Mouse (Mus musculus) G1E (cell line): Measurements from ENCODE around the gene Zfp592. TPM values are rescaled to one million over a fixed set of nuclear protein-coding genes. Genes with fewer than 3 reads are reported as not detected.

Source experiments
- ATAC-seq: 2 replicates; pipeline ENCODE4 v1.8.0; 2016; ENCODE audit warnings: mild to moderate bottlenecking; ENCODE audit not compliant: insufficient number of reproducible peaks, poor library complexity, low FRiP score, severe bottlenecking; ENCODE audit errors: extremely low read depth
- DNase-seq: peaks from one replicate; pipeline ENCODE4 v3.0.0; 2012; ENCODE audit warnings: low spot score
- H3K27me3 ChIP-seq: 2 replicates; pipeline ENCODE4 v1.6.1; 2012; ENCODE audit warnings: mild to moderate bottlenecking, low read length, inconsistent platforms; ENCODE audit not compliant: insufficient read depth
- H3K36me3 ChIP-seq: replicated peaks from 2 replicates; pipeline ENCODE3; 2012; ENCODE audit warnings: mild to moderate bottlenecking, inconsistent platforms
- H3K4me1 ChIP-seq: 2 replicates; pipeline ENCODE4 v1.6.1; 2012; ENCODE audit warnings: low read depth, low read length, inconsistent platforms, mixed read lengths; ENCODE audit not compliant: insufficient read depth
- H3K4me3 ChIP-seq: 2 replicates; pipeline ENCODE4 v1.5.1; 2012; ENCODE audit warnings: low read depth, mild to moderate bottlenecking, inconsistent platforms, low read length, moderate library complexity, mixed read lengths
- H3K9me3 ChIP-seq: replicated peaks from 2 replicates; pipeline ENCODE4 v1.6.1; 2012; ENCODE audit warnings: inconsistent platforms
- CTCF ChIP-seq: IDR thresholded peaks from 2 replicates; pipeline ENCODE4 v1.5.1; 2012; ENCODE audit warnings: low read depth, low read length, inconsistent platforms, mixed read lengths
- GATA1 ChIP-seq: IDR thresholded peaks from 2 replicates; pipeline ENCODE4 v1.6.1; 2012; ENCODE audit warnings: borderline replicate concordance, low read length, inconsistent platforms, mixed read lengths
- GATA2 ChIP-seq: IDR thresholded peaks from 2 replicates; pipeline ENCODE4 v1.6.1; 2012; ENCODE audit warnings: low read depth, low read length, inconsistent platforms, borderline replicate concordance
- POLR2AphosphoS5 ChIP-seq: IDR thresholded peaks from 2 replicates; pipeline ENCODE4 v1.6.1; 2012; ENCODE audit warnings: low read depth, low read length, inconsistent platforms; ENCODE audit not compliant: insufficient replicate concordance
- TAL1 ChIP-seq: conservative IDR thresholded peaks from 2 replicates; pipeline ENCODE4 v1.6.1; 2012; ENCODE audit warnings: low read depth, low read length, inconsistent platforms, mixed read lengths
- polyA plus RNA-seq: library from polyadenylated mRNA; stranded (reverse); fragments of >175 nt; gene quantifications from 2 replicates; pipeline ENCODE4 v1.2.3, GENCODE M21; 2012
- total RNA-seq, 2 experiments: library from RNA; stranded (forward) in 1 of 2; stranded (reverse) in 1 of 2; fragments of 200-1000 nt in 1 of 2; fragments of >200 nt in 1 of 2; fragmentation: Nextera tagmentation in 1 of 2; gene quantifications; 2 replicates each; pipeline ENCODE4 v1.2.3; 2014 to 2017

Zfp592 gene
- total and polyA plus RNA-seq, 3 experiments, result 30.3 to 72.4 (median 60.5) TPM

- Histone ChIP-seq H3K36me3 (peaks cover 15% of the 10 kb centered on the region), H3K27me3 (no peaks in the 10 kb centered on the region), H3K4me1 (peaks cover 78% of the 10 kb centered on the region), H3K9me3 (no peaks in the 10 kb centered on the region), H3K4me3 (no peak overlapping the region; the same call in 1 of the 2 replicates)
- DNase-seq (peak; percentile 22), ATAC-seq (peak; percentile 58)
- TF ChIP-seq TAL1 (no peak; the same call in 1 of the 2 replicates), CTCF (no peak), POLR2AphosphoS5 (no peak), GATA2 (no peak), GATA1 (no peak)
Measured at GRCm38 (mm10) chr7:80986458-80987187, 6.9 kb upstream of the Zfp592 start.

- ATAC-seq, result no peak
Measured at GRCm38 (mm10) chr7:80987805-80988625, 5.5 kb upstream of the Zfp592 start.

GRCm38 (mm10) chr7:80990276-80990675 lies 3.2 kb upstream of the Zfp592 start:
- no peak for DNase-seq
- no peak overlapping the region for H3K4me3 ChIP-seq
- TF ChIP-seq TAL1, result no peak
- TF ChIP-seq GATA2, result no peak
- no peak for TF ChIP-seq CTCF
- TF ChIP-seq POLR2AphosphoS5, result no peak
- no peak for TF ChIP-seq GATA1
- peaks cover 68% of the 10 kb centered on the region for H3K4me1 ChIP-seq
- peaks cover 16% of the 10 kb centered on the region for H3K36me3 ChIP-seq
- no peak for ATAC-seq
- H3K27me3 ChIP-seq, result no peaks in the 10 kb centered on the region
- H3K9me3 ChIP-seq, result no peaks in the 10 kb centered on the region

More at GRCm38 (mm10) chr7:80987805-80988625, 5.5 kb upstream of the Zfp592 start:
- no peak overlapping the region; the same call in 1 of the 2 replicates for H3K4me3 ChIP-seq
- no peaks in the 10 kb centered on the region for H3K9me3 ChIP-seq
- TF ChIP-seq GATA2, result no peak
- no peak for TF ChIP-seq GATA1
- TF ChIP-seq CTCF, result no peak
- TF ChIP-seq POLR2AphosphoS5, result no peak
- TF ChIP-seq TAL1, result no peak
- H3K27me3 ChIP-seq, result no peaks in the 10 kb centered on the region
- peaks cover 78% of the 10 kb centered on the region for H3K4me1 ChIP-seq
- no peak for DNase-seq
- peaks cover 16% of the 10 kb centered on the region for H3K36me3 ChIP-seq

- no peaks in the 10 kb centered on the region for H3K9me3 ChIP-seq
- H3K27me3 ChIP-seq, result no peaks in the 10 kb centered on the region
- peaks cover 16% of the 10 kb centered on the region for H3K36me3 ChIP-seq
- ATAC-seq (no peak), DNase-seq (no peak)
- peaks cover 70% of the 10 kb centered on the region for H3K4me1 ChIP-seq
- peak overlapping the region; percentile 90; the same call in 1 of the 2 replicates for H3K4me3 ChIP-seq
- TF ChIP-seq CTCF (no peak), GATA1 (no peak), POLR2AphosphoS5 (no peak), TAL1 (no peak), GATA2 (no peak)
Measured at GRCm38 (mm10) chr7:80991589-80991988, 1.9 kb upstream of the Zfp592 start.

GRCm38 (mm10) chr7:80992063-80992462 lies 1.4 kb upstream of the Zfp592 start:
- DNase-seq, result no peak
- H3K9me3 ChIP-seq, result no peaks in the 10 kb centered on the region
- TF ChIP-seq GATA1 (no peak), POLR2AphosphoS5 (no peak), GATA2 (no peak), TAL1 (no peak), CTCF (no peak)
- ATAC-seq, result no peak
- peak overlapping the region; percentile 90 for H3K4me3 ChIP-seq
- H3K27me3 ChIP-seq, result no peaks in the 10 kb centered on the region
- H3K4me1 ChIP-seq, result peaks cover 69% of the 10 kb centered on the region
- H3K36me3 ChIP-seq, result peaks cover 16% of the 10 kb centered on the region

GRCm38 (mm10) chr7:80992631-80992979 lies 876 bp upstream of the Zfp592 start:
- H3K36me3 ChIP-seq, result peaks cover 16% of the 10 kb centered on the region
- TF ChIP-seq GATA1 (no peak), GATA2 (no peak), POLR2AphosphoS5 (no peak), TAL1 (no peak), CTCF (no peak)
- peak overlapping the region; percentile 90 for H3K4me3 ChIP-seq
- ATAC-seq, result no peak
- no peaks in the 10 kb centered on the region for H3K9me3 ChIP-seq
- DNase-seq, result no peak
- H3K27me3 ChIP-seq, result no peaks in the 10 kb centered on the region
- H3K4me1 ChIP-seq, result peaks cover 69% of the 10 kb centered on the region
